Mouse (Mus musculus): ENCODE measurements around the gene Stxbp1.

DNA sequence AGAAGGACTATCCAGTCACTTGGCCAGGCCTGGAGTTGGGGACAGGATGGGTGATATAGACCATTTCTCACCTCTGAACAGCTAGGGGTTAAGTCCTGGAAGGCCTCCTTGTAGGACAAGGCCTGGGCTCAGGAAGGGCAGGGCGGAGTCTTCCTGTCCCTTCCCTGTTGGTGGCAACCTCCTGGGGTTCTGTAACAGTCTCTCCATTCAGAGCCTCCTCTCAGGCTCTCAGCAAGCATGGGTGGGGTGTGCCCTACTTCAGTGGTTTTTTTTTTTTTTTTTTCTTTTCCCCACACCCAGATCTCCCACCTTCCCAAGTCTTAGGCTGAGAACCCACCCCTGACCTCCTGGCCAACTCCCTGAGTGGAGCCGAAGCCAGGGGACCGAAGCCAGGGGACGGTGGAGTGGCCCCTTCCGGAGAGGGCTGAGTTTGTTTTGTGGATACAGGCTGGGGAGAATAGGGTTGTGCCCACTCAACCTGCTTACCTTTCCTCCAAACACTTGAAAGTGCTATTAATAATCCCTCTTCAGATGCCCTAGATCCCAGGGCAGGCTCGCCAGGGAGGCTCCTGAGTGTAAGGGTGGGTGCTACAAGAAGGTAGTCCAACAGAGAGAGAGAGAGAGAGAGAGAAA, 30.8 kb upstream of the Stxbp1 start:
- TF ChIP-seq CTCF (IDR thresholded peaks at IDR 0.05; ENCODE audit: low read depth) = no peak
- no peak for TF ChIP-seq EP300 (optimal IDR thresholded peaks at IDR 0.05)
